12 mouse cellular contexts compared by ENCODE assay signal in genomic region chr12:39975829-39976340, GRCm38 (mm10).
DNase-seq lines count a peak whose midpoint lies in the region; ATAC-seq and TF ChIP-seq lines count a peak whose summit lies in the region.
"Had no signal": no experiment of that assay in that cellular context is flagged by ENCODE, and none has a peak within 500 bp of the region (broad histone marks: within the 10 kb centered on the region; RNA-seq: fewer than 3 reads in every experiment).

No protein-coding gene starts in this region.

- no peak for TF ChIP-seq CTCF in forebrain, postnatal 0 days (IDR thresholded peaks at IDR 0.05; ENCODE audit: low read depth)
- no peak for TF ChIP-seq CTCF in stomach, postnatal 0 days (IDR thresholded peaks at IDR 0.05; ENCODE audit: low read depth)

- H3K4me2 ChIP-seq in forebrain, postnatal 0 days (ENCODE audit: low read depth), result peak overlapping the region; percentile 34
- peak overlapping the region; percentile 36 for H3K4me2 ChIP-seq in midbrain, embryonic 12.5 days (replicated peaks)
- H3K4me2 ChIP-seq in stomach, postnatal 0 days (replicated peaks; ENCODE audit: low read depth), result no peak overlapping the region
- H3K4me2 ChIP-seq: kidney, embryonic 15.5 days; lung, embryonic 14.5 days had no signal

- no peaks in the 10 kb centered on the region for H3K36me3 ChIP-seq in forebrain, postnatal 0 days (ENCODE audit: insufficient read depth)
- H3K36me3 ChIP-seq in midbrain, embryonic 12.5 days, result no peaks in the 10 kb centered on the region
- no peaks in the 10 kb centered on the region for H3K36me3 ChIP-seq in heart, embryonic 10.5 days
- H3K36me3 ChIP-seq in stomach, postnatal 0 days (ENCODE audit: control insufficient read depth, insufficient read depth, low read length), result no peaks in the 10 kb centered on the region
- H3K36me3 ChIP-seq: kidney, embryonic 15.5 days had no signal

- peak; percentile 86 for ATAC-seq in forebrain, postnatal 0 days
- ATAC-seq in midbrain, embryonic 12.5 days (ENCODE audit: low FRiP score, low read depth), result peak; percentile 74
- no peak for ATAC-seq in stomach, postnatal 0 days (ENCODE audit: low FRiP score, low TSS enrichment)

- no peaks in the 10 kb centered on the region for H3K27me3 ChIP-seq in forebrain, postnatal 0 days (ENCODE audit: insufficient read depth, low read length)
- H3K27me3 ChIP-seq in midbrain, embryonic 12.5 days, result peaks cover 7% of the 10 kb centered on the region; the same call in 1 of the 2 replicates
- H3K27me3 ChIP-seq in heart, embryonic 10.5 days (ENCODE audit: insufficient read depth, poor library complexity, severe bottlenecking), result no peaks in the 10 kb centered on the region
- no peaks in the 10 kb centered on the region for H3K27me3 ChIP-seq in stomach, postnatal 0 days (ENCODE audit: control insufficient read depth, insufficient read depth, low read length)
- H3K27me3 ChIP-seq: kidney, embryonic 15.5 days had no signal

- peaks cover 18% of the 10 kb centered on the region for H3K4me1 ChIP-seq in forebrain, postnatal 0 days (ENCODE audit: insufficient read depth)
- peaks cover 22% of the 10 kb centered on the region for H3K4me1 ChIP-seq in midbrain, embryonic 12.5 days
- H3K4me1 ChIP-seq in heart, embryonic 10.5 days, result no peaks in the 10 kb centered on the region
- no peaks in the 10 kb centered on the region for H3K4me1 ChIP-seq in stomach, postnatal 0 days (replicated peaks; ENCODE audit: control insufficient read depth, insufficient read depth)

- no peaks in the 10 kb centered on the region for H3K9me3 ChIP-seq in forebrain, postnatal 0 days (ENCODE audit: low read length)
- H3K9me3 ChIP-seq in midbrain, embryonic 12.5 days, result no peaks in the 10 kb centered on the region
- H3K9me3 ChIP-seq in heart, embryonic 10.5 days, result no peaks in the 10 kb centered on the region
- no peaks in the 10 kb centered on the region for H3K9me3 ChIP-seq in stomach, postnatal 0 days (ENCODE audit: control insufficient read depth, low read length)
- H3K9me3 ChIP-seq: kidney, embryonic 15.5 days had no signal

- 8% methylated on average over 9 of the region's 9 CpGs for WGBS in forebrain, postnatal 0 days
- WGBS in midbrain, embryonic 12.5 days, result 16% methylated on average over 9 of the region's 9 CpGs
- WGBS in heart, embryonic 10.5 days, result 68% methylated on average over 9 of the region's 9 CpGs
- WGBS in stomach, postnatal 0 days, result 44% methylated on average over 9 of the region's 9 CpGs

- H3K27ac ChIP-seq in forebrain, postnatal 0 days (ENCODE audit: low read depth, low read length), result peak overlapping the region; percentile 75
- peak overlapping the region; percentile 80 for H3K27ac ChIP-seq in midbrain, embryonic 12.5 days (replicated peaks)
- H3K27ac ChIP-seq in heart, embryonic 10.5 days, result no peak overlapping the region
- H3K27ac ChIP-seq in stomach, postnatal 0 days (replicated peaks), result no peak overlapping the region
- H3K27ac ChIP-seq: kidney, embryonic 15.5 days had no signal

- no peak overlapping the region for H3K4me3 ChIP-seq in forebrain, postnatal 0 days (ENCODE audit: low read depth, low read length)
- no peak overlapping the region for H3K4me3 ChIP-seq in midbrain, embryonic 12.5 days
- H3K4me3 ChIP-seq in heart, embryonic 10.5 days, result no peak overlapping the region
- no peak overlapping the region for H3K4me3 ChIP-seq in stomach, postnatal 0 days (ENCODE audit: low read depth, low read length)
- H3K4me3 ChIP-seq: kidney, embryonic 15.5 days had no signal

- TF ChIP-seq EP300 in stomach, postnatal 0 days (optimal IDR thresholded peaks at IDR 0.05), result no peak

- DNase-seq in left cerebral cortex, adult 18-20 months (ENCODE audit: low spot score in 2 of 2), result peak; percentile 16 to 22
- DNase-seq in left cerebral cortex, adult 11 months (ENCODE audit: low spot score), result no peak
- peak; percentile 73 for DNase-seq in forebrain, postnatal 0 days
- peak; percentile 22 for DNase-seq in right cerebral cortex, postnatal 25 days
- no peak for DNase-seq in heart, embryonic 10.5 days (ENCODE audit: low spot score)
- DNase-seq in stomach, postnatal 0 days (ENCODE audit: low spot score), result no peak
- DNase-seq in adrenal gland, adult 8-10 months, result no peak
- DNase-seq: adrenal gland, postnatal 14 days; cerebellum, postnatal 36 days; lung, embryonic 14.5 days had no signal

- H3K9ac ChIP-seq in forebrain, postnatal 0 days, result 0 out of 2 replicates have a peak overlapping the region, but pooled peaks have one; percentile 14
- H3K9ac ChIP-seq in midbrain, embryonic 12.5 days (replicated peaks), result 0 out of 2 replicates have a peak overlapping the region, but pooled peaks have one; percentile 29
- no peak overlapping the region for H3K9ac ChIP-seq in stomach, postnatal 0 days (ENCODE audit: low read length)
- H3K9ac ChIP-seq: kidney, embryonic 15.5 days; lung, embryonic 14.5 days had no signal

Comparison
In these comparisons a context has a peak if more than half of its experiments do, and no peak if none do; other contexts are left out.
1. DNase-seq: peak in left cerebral cortex, adult 18-20 months (2 of 2), forebrain, postnatal 0 days (single experiment) and right cerebral cortex, postnatal 25 days (single experiment); none in left cerebral cortex, adult 11 months (single experiment), heart, embryonic 10.5 days (single experiment), stomach, postnatal 0 days (single experiment) and adrenal gland, adult 8-10 months (single experiment).
2. H3K27ac ChIP-seq: peak in forebrain, postnatal 0 days (single experiment) and midbrain, embryonic 12.5 days (single experiment); none in heart, embryonic 10.5 days (single experiment) and stomach, postnatal 0 days (single experiment).